Mouse (Mus musculus) embryonic facial prominence, embryonic 12.5 days (tissue): Measurements from ENCODE around the gene A630001G21Rik. TPM values are rescaled to one million over a fixed set of nuclear protein-coding genes. Genes with fewer than 3 reads are reported as not detected.

ENCODE experiments used
- ATAC-seq: fragments of 200-750 bp; cut with Nextera tagmentation; 2 replicates; pipeline ENCODE4 v1.8.0; 2017; ENCODE audit not compliant: insufficient number of reproducible peaks, insufficient read depth, low FRiP score, low TSS enrichment
- H3K27ac ChIP-seq: fragments of 300-500 bp; sonication (generic); 2 replicates; pipeline ENCODE4 v1.5.1; 2016; ENCODE audit warnings: mild to moderate bottlenecking
- H3K27me3 ChIP-seq: fragments of 300-500 bp; sonication (generic); 2 replicates; pipeline ENCODE4 v1.6.1; 2016; ENCODE audit warnings: mild to moderate bottlenecking, moderate library complexity
- H3K36me3 ChIP-seq: fragments of 300-500 bp; sonication (generic); 2 replicates; pipeline ENCODE4 v1.6.1; 2016; ENCODE audit warnings: mild to moderate bottlenecking
- H3K4me1 ChIP-seq: fragments of 300-500 bp; sonication (generic); 2 replicates; pipeline ENCODE4 v1.6.1; 2016
- H3K4me2 ChIP-seq: fragments of 300-500 bp; sonication (generic); replicated peaks from 2 replicates; pipeline ENCODE4 v1.6.1; 2016; ENCODE audit warnings: mild to moderate bottlenecking, moderate library complexity
- H3K4me3 ChIP-seq: fragments of 300-500 bp; sonication (generic); 2 replicates; pipeline ENCODE4 v1.5.1; 2016; ENCODE audit warnings: mild to moderate bottlenecking
- H3K9ac ChIP-seq: fragments of 300-500 bp; sonication (generic); 2 replicates; pipeline ENCODE4 v1.6.1; 2016; ENCODE audit warnings: mild to moderate bottlenecking, moderate library complexity
- H3K9me3 ChIP-seq: fragments of 300-500 bp; sonication (generic); 2 replicates; pipeline ENCODE4 v1.6.1; 2016; ENCODE audit warnings: mild to moderate bottlenecking, moderate library complexity
- WGBS: fragments of 180-500 bp; shearing (Covaris S2); methylation state at CpG from one replicate; pipeline ENCODE4 v1.1.7; 2016; 5-methylcytosine and 5-hydroxymethylcytosine counted together
- microRNA-seq: library from miRNA; unstranded; fragments of <30 nt; microRNA quantifications from one replicate; pipeline ENCODE4, GENCODE M21; 2017
- polyA plus RNA-seq: library from polyadenylated mRNA; unstranded; fragments of >200 nt; fragmentation: Nextera tagmentation; extraction: Ambion mirVana; gene quantifications from 2 replicates; pipeline ENCODE4 v1.2.1, GENCODE M21; 2016

A630001G21Rik gene
- polyA plus RNA-seq, 1 experiment from 2014 or later, result 1.7 TPM

GRCm38 (mm10) chr1:85693280-85693679 is 85.2 kb downstream of the A630001G21Rik start:
- H3K36me3 ChIP-seq, result no peaks in the 10 kb centered on the region
- H3K4me2 ChIP-seq, result no peak overlapping the region
- H3K4me1 ChIP-seq, result no peaks in the 10 kb centered on the region
- no peak overlapping the region for H3K9ac ChIP-seq
- no peak overlapping the region for H3K27ac ChIP-seq
- H3K27me3 ChIP-seq, result no peaks in the 10 kb centered on the region
- 74% methylated on average over 3 of the region's 3 CpGs for WGBS
- ATAC-seq, result no peak
- no peaks in the 10 kb centered on the region for H3K9me3 ChIP-seq
- no peak overlapping the region for H3K4me3 ChIP-seq

- 67% methylated on average over 1 of the region's 1 CpGs for WGBS
- Histone ChIP-seq H3K27me3 (no peaks in the 10 kb centered on the region), H3K4me2 (no peak overlapping the region), H3K27ac (no peak overlapping the region), H3K4me3 (no peak overlapping the region), H3K36me3 (no peaks in the 10 kb centered on the region), H3K4me1 (no peaks in the 10 kb centered on the region), H3K9ac (no peak overlapping the region), H3K9me3 (no peaks in the 10 kb centered on the region)
- ATAC-seq, result no peak
These were observed 86.2 kb downstream of the A630001G21Rik start for GRCm38 (mm10) chr1:85692281-85692680.

- Histone ChIP-seq H3K27me3 (no peaks in the 10 kb centered on the region), H3K4me2 (no peak overlapping the region), H3K9ac (no peak overlapping the region), H3K4me3 (no peak overlapping the region), H3K36me3 (no peaks in the 10 kb centered on the region), H3K27ac (no peak overlapping the region), H3K9me3 (no peaks in the 10 kb centered on the region), H3K4me1 (no peaks in the 10 kb centered on the region)
- ATAC-seq, result no peak
- 84% methylated on average over 3 of the region's 3 CpGs for WGBS
These were observed 87.9 kb downstream of the A630001G21Rik start for GRCm38 (mm10) chr1:85690544-85690943.

GRCm38 (mm10) chr1:85687346-85687745 is 91.1 kb downstream of the A630001G21Rik start:
- Histone ChIP-seq H3K36me3 (no peaks in the 10 kb centered on the region), H3K27ac (no peak overlapping the region), H3K9ac (no peak overlapping the region), H3K4me1 (no peaks in the 10 kb centered on the region), H3K4me3 (no peak overlapping the region), H3K27me3 (no peaks in the 10 kb centered on the region), H3K4me2 (no peak overlapping the region), H3K9me3 (no peaks in the 10 kb centered on the region)
- ATAC-seq, result no peak
- WGBS, result 27% methylated on average over 5 of the region's 5 CpGs

GRCm38 (mm10) chr1:85686666-85687065 is 91.8 kb downstream of the A630001G21Rik start:
- no peak overlapping the region for H3K9ac ChIP-seq
- H3K4me3 ChIP-seq, result no peak overlapping the region
- H3K36me3 ChIP-seq, result no peaks in the 10 kb centered on the region
- no peak overlapping the region for H3K4me2 ChIP-seq
- H3K9me3 ChIP-seq, result no peaks in the 10 kb centered on the region
- no peak for ATAC-seq
- no peaks in the 10 kb centered on the region for H3K27me3 ChIP-seq
- no peak overlapping the region for H3K27ac ChIP-seq
- WGBS, result 72% methylated on average over 5 of the region's 5 CpGs
- no peaks in the 10 kb centered on the region for H3K4me1 ChIP-seq

GRCm38 (mm10) chr1:85680226-85680625 is 98.2 kb downstream of the A630001G21Rik start:
- 44% methylated on average over 4 of the region's 4 CpGs for WGBS
- no peaks in the 10 kb centered on the region for H3K27me3 ChIP-seq
- no peak overlapping the region for H3K4me2 ChIP-seq
- no peak for ATAC-seq
- H3K36me3 ChIP-seq, result no peaks in the 10 kb centered on the region
- no peaks in the 10 kb centered on the region for H3K4me1 ChIP-seq
- H3K4me3 ChIP-seq, result no peak overlapping the region
- no peak overlapping the region for H3K9ac ChIP-seq
- H3K27ac ChIP-seq, result no peak overlapping the region
- no peaks in the 10 kb centered on the region for H3K9me3 ChIP-seq

Small RNA genes lying within 50 kb of the gene (microRNA-seq; reads per million reads assigned to microRNA genes)
- gene Gm25472, result not detected
- not detected for gene Mir8096

Other genes with a start within 250 kb of the A630001G21Rik start
- gene G530012D18Rik, start 203.0 kb downstream of the A630001G21Rik start, polyA plus RNA-seq, result not detected in 2 replicates
- 0.85 and 1.2 TPM in 2 replicates for gene Sp110, start 179.8 kb downstream of the A630001G21Rik start, polyA plus RNA-seq
- gene Sp140, start 178.3 kb downstream of the A630001G21Rik start, polyA plus RNA-seq, result 1.1 and 1.2 TPM in 2 replicates
- gene Sp100, start 128.7 kb downstream of the A630001G21Rik start, polyA plus RNA-seq, result 0.62 and 0.72 TPM in 2 replicates
- 44.9 and 48.7 TPM in 2 replicates for gene Cab39, start 14.8 kb upstream of the A630001G21Rik start, polyA plus RNA-seq
- gene Itm2c, start 115.6 kb upstream of the A630001G21Rik start, polyA plus RNA-seq, result 252 and 258 TPM in 2 replicates
- 0.22 and 0.29 TPM in 2 replicates for gene 4933407L21Rik, start 149.8 kb upstream of the A630001G21Rik start, polyA plus RNA-seq
- gene Gpr55, start 182.4 kb upstream of the A630001G21Rik start, polyA plus RNA-seq, result 0.08 TPM in 2 replicates
- not detected in 2 replicates for gene Spata3, start 238.2 kb upstream of the A630001G21Rik start, polyA plus RNA-seq